Mouse (Mus musculus): ENCODE measurements around the gene Mov10. TPM values are rescaled to one million over a fixed set of nuclear protein-coding genes. Genes with fewer than 3 reads are reported as not detected.
A peak's percentile ranks its signal among the peaks of the same experiment; 100 is the strongest.
"Not testable (repeated sequence)": the region's sequence is repeated elsewhere in the genome, so short reads cannot be mapped to it uniquely, and the experiment has no call there.

Mov10 gene
- polyA plus RNA-seq, 1 experiment from 2014 or later, result 13.8 TPM

- WGBS, result 93% methylated on average over 3 of the region's 3 CpGs
- ATAC-seq (ENCODE audit: low read depth), result no peak
Measured at GRCm38 (mm10) chr3:104835797-104836196, 17.4 kb upstream of the Mov10 start.

GRCm38 (mm10) chr3:104822413-104822812, 4.0 kb upstream of the Mov10 start:
- no peak for ATAC-seq (ENCODE audit: low read depth)
- Histone ChIP-seq H3K9me3 (no peaks in the 10 kb centered on the region), H3K9ac (no peak overlapping the region), H3K27ac (replicated peaks) (no peak overlapping the region), H3K36me3 (peaks cover 43% of the 10 kb centered on the region), H3K27me3 (no peaks in the 10 kb centered on the region), H3K4me1 (replicated peaks) (peaks cover 10% of the 10 kb centered on the region), H3K4me3 (no peak overlapping the region), H3K4me2 (no peak overlapping the region)
- 88% methylated on average over 3 of the region's 3 CpGs for WGBS

More at GRCm38 (mm10) chr3:104835797-104836196, 17.4 kb upstream of the Mov10 start:
- Histone ChIP-seq H3K36me3 (peaks cover 69% of the 10 kb centered on the region), H3K27me3 (no peaks in the 10 kb centered on the region), H3K9me3 (no peaks in the 10 kb centered on the region), H3K4me3 (no peak overlapping the region), H3K9ac (no peak overlapping the region), H3K4me2 (no peak overlapping the region), H3K4me1 (replicated peaks) (no peaks in the 10 kb centered on the region), H3K27ac (replicated peaks) (no peak overlapping the region)

GRCm38 (mm10) chr3:104820426-104820825, 2.1 kb upstream of the Mov10 start:
- peaks cover 15% of the 10 kb centered on the region for H3K4me1 ChIP-seq (replicated peaks)
- WGBS, result 50% methylated on average over 1 of the region's 1 CpGs
- H3K27me3 ChIP-seq, result no peaks in the 10 kb centered on the region
- no peak for ATAC-seq (ENCODE audit: low read depth)
- H3K9ac ChIP-seq, result no peak overlapping the region
- no peaks in the 10 kb centered on the region for H3K9me3 ChIP-seq
- no peak overlapping the region for H3K27ac ChIP-seq (replicated peaks)
- H3K4me3 ChIP-seq, result no peak overlapping the region
- H3K4me2 ChIP-seq, result no peak overlapping the region
- H3K36me3 ChIP-seq, result peaks cover 26% of the 10 kb centered on the region

GRCm38 (mm10) chr3:104818749-104819134, 379 bp upstream of the Mov10 start:
- H3K4me1 ChIP-seq (replicated peaks), result peaks cover 15% of the 10 kb centered on the region
- H3K36me3 ChIP-seq, result peaks cover 21% of the 10 kb centered on the region
- H3K27ac ChIP-seq (replicated peaks), result peak overlapping the region; percentile 73
- H3K9me3 ChIP-seq, result no peaks in the 10 kb centered on the region
- H3K9ac ChIP-seq, result peak overlapping the region; percentile 83
- H3K4me3 ChIP-seq, result peak overlapping the region; percentile 73
- 5% methylated on average over 3 of the region's 3 CpGs for WGBS
- peak overlapping the region; percentile 98 for H3K4me2 ChIP-seq
- no peaks in the 10 kb centered on the region for H3K27me3 ChIP-seq
- ATAC-seq (ENCODE audit: low read depth), result no peak

GRCm38 (mm10) chr3:104817481-104817990, 827 bp downstream of the Mov10 start:
- ATAC-seq (ENCODE audit: low read depth), result peak; percentile 85
- H3K4me1 ChIP-seq (replicated peaks), result peaks cover 15% of the 10 kb centered on the region
- H3K27me3 ChIP-seq, result no peaks in the 10 kb centered on the region
- H3K4me2 ChIP-seq, result peak overlapping the region; percentile 98
- WGBS, result 1% methylated on average over 46 of the region's 46 CpGs
- peak overlapping the region; percentile 73 for H3K4me3 ChIP-seq
- peak overlapping the region; percentile 73 for H3K27ac ChIP-seq (replicated peaks)
- H3K9me3 ChIP-seq, result no peaks in the 10 kb centered on the region
- peak overlapping the region; percentile 83 for H3K9ac ChIP-seq
- peaks cover 19% of the 10 kb centered on the region for H3K36me3 ChIP-seq

- Histone ChIP-seq H3K9ac (no peak overlapping the region), H3K27ac (replicated peaks) (no peak overlapping the region), H3K9me3 (no peaks in the 10 kb centered on the region), H3K4me1 (replicated peaks) (peaks cover 15% of the 10 kb centered on the region), H3K27me3 (no peaks in the 10 kb centered on the region), H3K36me3 (peaks cover 8% of the 10 kb centered on the region), H3K4me2 (no peak overlapping the region), H3K4me3 (no peak overlapping the region)
- no peak for ATAC-seq (ENCODE audit: low read depth)
- WGBS, result 97% methylated on average over 7 of the region's 7 CpGs
Measured at GRCm38 (mm10) chr3:104816130-104816529, 2.2 kb downstream of the Mov10 start.

GRCm38 (mm10) chr3:104815346-104815745, 3.0 kb downstream of the Mov10 start:
- 78% methylated on average over 2 of the region's 2 CpGs for WGBS
- Histone ChIP-seq H3K36me3 (peaks cover under 1% of the 10 kb centered on the region), H3K9me3 (no peaks in the 10 kb centered on the region), H3K27me3 (no peaks in the 10 kb centered on the region), H3K4me1 (replicated peaks) (peaks cover 15% of the 10 kb centered on the region), H3K27ac (replicated peaks) (no peak overlapping the region), H3K4me3 (no peak overlapping the region), H3K4me2 (no peak overlapping the region), H3K9ac (no peak overlapping the region)
- no peak for ATAC-seq (ENCODE audit: low read depth)

GRCm38 (mm10) chr3:104814746-104815145, 3.6 kb downstream of the Mov10 start:
- no peaks in the 10 kb centered on the region for H3K9me3 ChIP-seq
- no peak overlapping the region for H3K4me3 ChIP-seq
- 93% methylated on average over 1 of the region's 1 CpGs for WGBS
- H3K9ac ChIP-seq, result no peak overlapping the region
- no peaks in the 10 kb centered on the region for H3K27me3 ChIP-seq
- H3K4me1 ChIP-seq (replicated peaks), result peaks cover 15% of the 10 kb centered on the region
- no peak overlapping the region for H3K4me2 ChIP-seq
- H3K36me3 ChIP-seq, result no peaks in the 10 kb centered on the region
- ATAC-seq (ENCODE audit: low read depth), result no peak
- H3K27ac ChIP-seq (replicated peaks), result no peak overlapping the region

GRCm38 (mm10) chr3:104813227-104813626, 5.1 kb downstream of the Mov10 start:
- H3K27ac ChIP-seq (replicated peaks); H3K9me3 ChIP-seq; H3K27me3 ChIP-seq; H3K4me3 ChIP-seq; H3K36me3 ChIP-seq; ATAC-seq (ENCODE audit: low read depth); H3K9ac ChIP-seq; H3K4me1 ChIP-seq (replicated peaks); H3K4me2 ChIP-seq: not testable (repeated sequence)
- WGBS, result 91% methylated on average over 7 of the region's 7 CpGs

GRCm38 (mm10) chr3:104812254-104812653, 6.1 kb downstream of the Mov10 start:
- Histone ChIP-seq H3K9ac (no peak overlapping the region), H3K9me3 (no peaks in the 10 kb centered on the region), H3K27ac (replicated peaks) (no peak overlapping the region), H3K27me3 (no peaks in the 10 kb centered on the region), H3K4me3 (no peak overlapping the region), H3K4me2 (no peak overlapping the region), H3K36me3 (no peaks in the 10 kb centered on the region), H3K4me1 (replicated peaks) (peaks cover 4% of the 10 kb centered on the region; the same call in 1 of the 2 replicates)
- ATAC-seq (ENCODE audit: low read depth), result no peak
- WGBS, result 84% methylated on average over 4 of the region's 4 CpGs

GRCm38 (mm10) chr3:104811752-104812151, 6.6 kb downstream of the Mov10 start:
- H3K27ac ChIP-seq (replicated peaks), result no peak overlapping the region
- no peak overlapping the region for H3K4me3 ChIP-seq
- 33% methylated on average over 3 of the region's 3 CpGs for WGBS
- no peak for ATAC-seq (ENCODE audit: low read depth)
- H3K9me3 ChIP-seq, result no peaks in the 10 kb centered on the region
- no peak overlapping the region for H3K4me2 ChIP-seq
- no peaks in the 10 kb centered on the region for H3K4me1 ChIP-seq (replicated peaks)
- no peaks in the 10 kb centered on the region for H3K36me3 ChIP-seq
- H3K27me3 ChIP-seq, result no peaks in the 10 kb centered on the region
- H3K9ac ChIP-seq, result no peak overlapping the region

- Histone ChIP-seq H3K4me1 (replicated peaks) (no peaks in the 10 kb centered on the region), H3K4me3 (no peak overlapping the region), H3K36me3 (peaks cover 9% of the 10 kb centered on the region; the same call in 1 of the 2 replicates), H3K27ac (replicated peaks) (no peak overlapping the region), H3K9ac (no peak overlapping the region), H3K4me2 (no peak overlapping the region), H3K27me3 (no peaks in the 10 kb centered on the region), H3K9me3 (no peaks in the 10 kb centered on the region)
- ATAC-seq (ENCODE audit: low read depth), result no peak
- 85% methylated on average over 9 of the region's 9 CpGs for WGBS
Measured at GRCm38 (mm10) chr3:104805539-104805938, 12.8 kb downstream of the Mov10 start.

- 94% methylated on average over 10 of the region's 10 CpGs for WGBS
- Histone ChIP-seq H3K9ac (no peak overlapping the region), H3K27ac (replicated peaks) (no peak overlapping the region), H3K4me3 (no peak overlapping the region), H3K27me3 (no peaks in the 10 kb centered on the region), H3K4me2 (no peak overlapping the region), H3K36me3 (peaks cover 21% of the 10 kb centered on the region; the same call in 1 of the 2 replicates), H3K4me1 (replicated peaks) (no peaks in the 10 kb centered on the region), H3K9me3 (no peaks in the 10 kb centered on the region)
- no peak for ATAC-seq (ENCODE audit: low read depth)
Measured at GRCm38 (mm10) chr3:104804312-104804711, 14.1 kb downstream of the Mov10 start.

Measured in neural tube, embryonic 13.5 days (tissue).